Mouse (Mus musculus): ENCODE data around the gene Cyp17a1. TPM values are rescaled to one million over a fixed set of nuclear protein-coding genes. Genes with fewer than 3 reads are reported as not detected.
A peak's percentile ranks its signal among the peaks of the same experiment; 100 is the strongest.

Cyp17a1 gene
- total RNA-seq, 2 experiments from 2014 or later, result not detected

DNA sequence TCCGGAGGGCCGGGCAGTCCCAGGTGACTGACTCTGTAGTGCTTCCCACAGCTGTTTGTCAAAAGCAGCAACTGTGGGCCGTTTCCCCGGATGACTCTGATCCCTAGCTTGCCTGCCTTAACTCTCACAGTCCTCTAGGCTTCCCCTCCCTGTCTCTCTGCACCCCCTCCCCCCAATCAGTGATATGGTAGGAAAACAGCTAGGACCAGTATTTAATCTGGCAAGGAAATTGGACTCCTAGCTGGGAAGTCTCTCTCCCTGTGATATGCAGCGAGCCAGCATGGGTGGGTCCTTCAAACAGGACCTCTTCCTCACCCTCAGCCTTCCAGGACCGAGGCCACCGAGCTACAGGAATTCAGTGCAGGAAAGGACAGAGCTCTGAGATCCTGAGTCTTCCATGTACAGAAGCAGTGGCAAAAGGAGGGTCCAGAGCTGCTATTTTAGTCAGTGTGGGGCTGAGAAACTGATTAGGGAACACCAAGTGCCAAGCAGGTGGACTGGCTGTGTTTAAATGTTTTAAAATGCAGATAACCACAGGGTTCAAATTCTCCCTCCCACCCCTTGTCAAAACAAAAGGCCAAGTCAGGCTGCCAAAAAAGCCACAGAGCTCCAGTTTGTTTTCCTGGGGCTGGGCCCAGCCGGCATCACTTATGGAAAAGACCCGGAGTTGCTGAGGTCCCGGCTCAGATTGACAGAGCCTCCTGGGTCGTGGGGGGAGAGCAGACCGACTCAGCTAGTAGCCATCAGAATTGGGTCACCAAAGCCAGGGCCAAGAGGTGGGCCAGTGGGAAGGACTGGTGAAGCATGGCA is 28.0 kb downstream of the Cyp17a1 start:
- peak; percentile 72 to 74 for DNase-seq
- intact Hi-C loops (cut with DNase I), result no loop called here

DNA sequence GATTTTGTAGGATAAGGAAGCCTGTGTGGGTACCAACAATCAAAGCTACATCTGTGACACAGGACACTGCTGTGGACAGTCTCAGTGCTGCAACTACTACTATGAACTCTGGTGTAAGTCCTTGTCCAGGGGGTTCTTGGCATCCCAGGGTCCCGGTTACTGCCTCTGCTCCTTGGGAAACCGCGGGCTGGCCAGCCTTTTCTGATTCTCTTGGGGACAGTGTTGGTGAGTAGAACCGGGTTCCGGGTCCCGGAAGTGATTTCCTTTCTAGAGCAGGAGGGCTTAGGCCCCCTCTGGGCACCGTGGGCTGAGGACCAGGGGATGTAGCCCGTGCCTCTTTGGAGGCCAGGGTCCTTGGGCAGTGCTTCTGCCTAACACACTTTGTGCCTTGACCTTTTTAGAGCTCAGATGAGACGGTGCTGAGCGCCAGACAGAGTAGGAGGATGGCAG is 28.6 kb downstream of the Cyp17a1 start:
- intact Hi-C loops (cut with DNase I), result no loop called here
- DNase-seq, result no peak

DNA sequence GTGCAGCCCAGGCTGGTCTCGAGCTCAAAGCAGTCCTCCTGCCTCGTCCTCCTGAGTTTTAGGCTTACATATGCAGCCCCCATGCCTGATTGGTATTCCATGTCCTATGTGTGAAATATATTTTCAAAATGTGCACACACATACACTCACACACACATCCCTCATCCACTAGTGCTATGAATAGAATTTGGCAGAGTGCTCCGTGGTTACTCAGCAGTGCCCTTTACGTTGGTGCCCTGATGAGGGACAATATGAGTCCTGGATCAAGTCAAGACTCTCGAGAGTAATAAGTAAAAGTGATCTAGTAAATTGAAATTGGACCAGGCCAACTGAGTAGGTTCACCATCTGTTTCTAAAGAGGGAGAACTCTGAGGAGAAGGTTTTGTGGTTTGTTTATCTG is 29.7 kb downstream of the Cyp17a1 start:
- intact Hi-C loops (cut with DNase I), result no loop called here
- no peak for DNase-seq

DNA sequence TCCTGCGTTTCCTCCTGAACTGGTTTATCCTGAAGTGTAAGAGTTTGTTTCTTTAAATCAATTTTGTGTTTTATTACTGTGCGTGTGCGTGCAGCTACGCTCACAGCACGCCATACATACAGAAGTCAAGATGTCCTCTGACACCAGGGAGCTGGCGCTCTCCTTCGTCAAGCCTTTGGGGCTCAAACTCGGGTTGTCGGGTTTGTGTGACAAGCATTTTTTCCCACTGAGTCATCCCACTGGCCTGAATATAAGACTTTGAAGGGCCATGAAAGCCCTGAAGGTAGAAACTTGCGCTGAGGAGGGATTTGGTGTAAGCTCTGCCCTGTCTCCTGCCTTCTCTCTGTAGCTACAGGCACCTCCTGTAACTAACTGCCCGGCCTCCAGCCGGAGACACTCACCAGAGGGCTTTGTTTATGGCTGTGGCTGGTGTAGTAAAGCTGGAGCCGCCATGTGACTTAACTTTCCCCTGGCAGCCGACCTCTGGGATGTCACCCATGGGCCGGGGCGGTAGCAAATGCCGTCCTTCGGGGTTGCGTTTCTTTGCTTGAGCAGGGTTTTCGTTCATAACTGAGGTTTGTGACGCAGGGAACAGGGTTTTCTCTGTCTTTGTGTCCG is 30.7 kb downstream of the Cyp17a1 start:
- no peak for DNase-seq
- intact Hi-C loops (cut with DNase I), result no loop called here

GRCm38 (mm10) chr19:46641420-46642085 is 31.4 kb downstream of the Cyp17a1 start:
- intact Hi-C loops (cut with DNase I), result loop anchor here (1.0 kb wide), 1 partner anchor 17 kb away; no protein-coding TSS in a partner anchor
- peak; percentile 73 to 76 for DNase-seq

- intact Hi-C loops (cut with DNase I), result loop anchor here (1.0 kb wide), 1 partner anchor 16 kb away; no protein-coding TSS in a partner anchor
- no peak for DNase-seq
Measured at GRCm38 (mm10) chr19:46640780-46641179, 32.2 kb downstream of the Cyp17a1 start.

- DNase-seq, result no peak
- intact Hi-C loops (cut with DNase I), result no loop called here
Measured at GRCm38 (mm10) chr19:46639496-46639895, 33.5 kb downstream of the Cyp17a1 start.

DNA sequence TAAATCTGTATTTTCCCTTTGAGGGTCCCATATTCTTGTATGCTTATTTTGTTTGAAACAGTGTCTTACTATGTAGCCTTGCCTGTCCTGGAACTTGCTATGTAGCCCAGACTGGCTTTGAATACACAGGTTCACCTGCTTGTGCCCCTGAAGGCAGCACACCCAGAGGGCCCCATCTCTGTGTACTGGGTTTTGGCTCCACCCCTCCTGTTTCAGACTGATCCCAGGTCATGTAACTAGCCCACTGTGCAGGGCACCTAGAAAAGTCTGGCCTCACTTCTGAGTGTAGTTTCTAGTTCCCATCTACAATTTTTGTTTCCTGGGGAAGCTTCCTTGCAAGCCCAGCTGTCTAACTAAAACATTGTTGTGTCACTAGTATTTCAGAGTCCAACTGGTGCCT is 33.9 kb downstream of the Cyp17a1 start:
- intact Hi-C loops (cut with DNase I), result no loop called here

GRCm38 (mm10) chr19:46637598-46637997 is 35.4 kb downstream of the Cyp17a1 start:
- intact Hi-C loops (cut with DNase I), result no loop called here
- DNase-seq, result no peak

More for the DNA sequence above, 33.9 kb downstream of the Cyp17a1 start:
- DNase-seq, result no peak

DNA sequence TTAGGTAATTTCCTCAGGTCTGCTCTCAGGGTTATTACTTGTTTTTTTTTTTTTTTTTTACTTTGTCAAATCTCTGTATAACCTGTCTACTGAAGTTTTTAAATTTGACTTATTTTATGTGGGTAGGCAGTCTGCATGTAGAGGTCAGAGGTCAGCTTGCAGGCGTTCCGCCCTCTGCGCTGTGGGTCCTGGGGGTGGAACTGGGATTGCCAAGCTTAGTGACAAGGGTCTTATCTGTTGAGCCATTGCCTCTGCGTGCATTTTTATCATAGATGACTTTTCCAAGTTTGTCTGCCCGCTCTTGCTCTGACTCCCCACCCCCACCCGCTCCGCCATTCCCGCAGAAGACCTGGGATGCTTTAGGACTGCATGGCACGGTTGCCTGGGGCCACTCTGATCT is 37.2 kb downstream of the Cyp17a1 start:
- no peak for DNase-seq
- intact Hi-C loops (cut with DNase I), result no loop called here

GRCm38 (mm10) chr19:46631637-46632036 is 41.3 kb downstream of the Cyp17a1 start:
- DNase-seq, result no peak
- intact Hi-C loops (cut with DNase I), result no loop called here

- intact Hi-C loops (cut with DNase I), result no loop called here
- no peak for DNase-seq
Measured at GRCm38 (mm10) chr19:46629807-46630206, 43.2 kb downstream of the Cyp17a1 start.

DNA sequence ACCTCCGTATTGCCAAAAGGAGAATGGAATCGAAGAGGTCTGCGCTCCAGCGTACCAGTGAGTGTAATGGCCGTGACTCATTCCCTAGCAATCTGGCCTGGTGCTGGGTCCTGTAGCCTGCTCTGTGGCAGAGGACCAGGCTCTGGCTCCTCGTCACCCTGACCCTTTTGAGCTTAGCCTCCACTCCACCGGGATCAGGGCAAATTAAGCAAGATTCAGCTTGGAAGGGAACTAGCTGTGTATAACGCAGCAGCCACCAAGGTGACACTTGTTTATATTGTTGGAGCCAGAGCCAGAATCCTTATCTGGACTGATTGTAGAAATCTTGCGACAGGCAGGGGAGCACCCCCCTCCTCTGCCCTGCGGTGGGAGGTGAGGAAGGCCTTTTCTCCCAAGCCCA is 44.6 kb downstream of the Cyp17a1 start:
- no peak for DNase-seq
- intact Hi-C loops (cut with DNase I), result no loop called here

- intact Hi-C loops (cut with DNase I), result no loop called here
- no peak for DNase-seq
Measured at GRCm38 (mm10) chr19:46625519-46625918, 47.5 kb downstream of the Cyp17a1 start.

- intact Hi-C loops (cut with DNase I), result no loop called here
- no peak for DNase-seq
Measured at GRCm38 (mm10) chr19:46625015-46625414, 48.0 kb downstream of the Cyp17a1 start.

DNA sequence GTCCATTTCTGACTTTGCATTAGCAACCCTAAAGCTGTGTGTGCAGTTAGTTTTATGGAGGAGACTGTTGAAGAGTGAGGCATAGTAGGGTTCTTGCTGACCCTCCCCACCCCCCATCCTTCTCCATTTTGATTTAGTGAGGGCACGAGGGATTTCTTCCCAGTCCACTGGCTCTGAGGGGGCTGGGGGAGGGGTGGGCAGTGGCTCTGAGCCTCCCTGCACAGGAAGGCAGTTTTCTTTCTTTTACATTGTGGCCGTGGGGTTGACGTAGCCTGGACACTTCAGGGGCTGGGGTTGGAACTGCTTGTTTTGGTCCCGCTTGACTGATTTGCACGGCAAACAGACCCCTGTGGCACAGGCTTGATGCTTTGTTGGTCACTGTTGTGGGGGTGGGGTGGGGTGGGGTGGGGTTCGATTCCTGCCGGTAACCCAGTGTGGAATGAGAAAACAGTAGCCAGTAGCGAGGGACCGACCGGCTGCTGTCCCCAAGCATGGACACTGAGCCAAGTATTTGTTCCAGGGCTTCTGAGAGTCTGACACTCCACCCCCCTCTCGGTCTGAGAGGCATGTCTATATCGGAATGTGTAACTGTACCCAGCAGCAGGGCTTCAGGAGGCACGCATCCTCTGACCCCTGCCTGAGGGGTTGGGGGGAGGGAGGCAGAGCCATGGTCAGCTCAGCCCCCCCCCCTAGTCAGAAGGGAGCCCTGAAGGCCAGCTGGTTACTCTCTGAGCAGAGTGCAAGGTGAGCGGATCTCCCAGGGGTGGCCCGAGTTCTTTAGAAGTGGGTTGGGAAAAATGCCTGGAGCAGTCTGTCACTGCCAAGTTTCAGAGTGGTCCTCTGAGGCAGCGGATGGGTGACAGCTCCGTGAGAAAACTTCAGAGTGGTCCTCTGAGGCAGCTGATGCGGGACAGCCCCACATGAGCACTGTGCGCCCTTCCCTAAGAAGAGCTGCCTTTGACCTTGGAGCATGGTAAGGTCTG is 48.9 kb downstream of the Cyp17a1 start:
- intact Hi-C loops (cut with DNase I), result loop anchor here (1.0 kb wide), 1 partner anchor 17 kb away; no protein-coding TSS in a partner anchor
- peak; percentile 67 to 71 for DNase-seq

DNA sequence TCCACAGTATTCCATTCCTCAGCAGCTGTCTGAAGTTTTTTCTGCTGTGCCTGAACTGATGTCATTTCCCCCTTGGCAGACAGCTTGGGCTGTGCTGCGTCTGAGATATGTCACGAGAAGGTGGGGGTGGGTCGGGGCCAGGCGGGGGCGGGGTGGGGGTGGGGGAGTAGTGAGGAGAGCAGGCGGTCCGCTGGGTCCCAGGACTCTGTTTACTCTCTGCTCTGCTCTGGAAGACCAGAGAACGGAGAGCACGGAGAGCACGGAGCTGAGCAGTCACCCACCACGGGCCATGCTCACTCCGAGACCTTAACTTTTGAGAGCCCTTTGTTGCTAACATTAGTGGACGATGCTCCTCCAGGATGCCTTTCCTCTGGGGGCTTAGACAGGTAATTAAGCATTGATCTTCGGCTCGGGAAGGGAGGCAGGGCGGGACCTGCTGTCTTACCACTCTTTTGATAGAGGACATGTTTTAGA is 49.7 kb downstream of the Cyp17a1 start:
- intact Hi-C loops (cut with DNase I), result no loop called here
- peak; percentile 58 to 60 for DNase-seq

DNA sequence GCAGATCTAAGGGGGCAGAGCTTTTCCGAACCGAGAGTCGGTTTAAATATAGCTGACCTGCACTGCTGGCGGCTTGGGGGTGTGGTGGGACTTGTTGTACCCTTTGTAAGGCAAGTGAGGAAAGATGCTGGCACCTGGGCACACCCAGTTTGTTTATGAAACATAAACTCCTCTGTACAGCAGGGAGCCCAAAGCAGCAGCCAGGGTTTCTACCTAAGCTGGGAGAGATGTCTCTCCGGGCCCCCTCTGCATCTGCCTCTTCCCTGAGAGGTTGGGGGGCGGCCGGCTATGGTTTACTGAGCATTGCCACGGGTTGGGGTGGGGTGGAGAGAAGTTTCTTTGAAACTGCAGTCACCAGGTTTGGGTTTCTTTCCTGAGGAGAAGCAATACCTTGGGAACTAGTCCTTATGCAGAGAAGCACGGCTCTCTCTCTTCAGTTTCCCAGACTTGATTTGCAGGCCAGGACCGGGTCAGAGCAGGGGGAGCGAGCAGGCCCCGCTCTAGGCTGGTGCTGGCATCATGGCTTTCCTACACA is 50.2 kb downstream of the Cyp17a1 start:
- intact Hi-C loops (cut with DNase I), result no loop called here

More for the DNA sequence above, 50.2 kb downstream of the Cyp17a1 start:
- no peak for DNase-seq
